Mouse (Mus musculus) ovary, postnatal 10 days (tissue): Measurements from ENCODE around the gene Noto.
"Not testable (repeated sequence)": the region's sequence is repeated elsewhere in the genome, so short reads cannot be mapped to it uniquely, and the experiment has no call there.

ENCODE experiments used
- DNase-seq: peaks from one replicate; pipeline ENCODE4 v3.0.0; 2022; ENCODE audit warnings: low spot score

Noto gene

DNA sequence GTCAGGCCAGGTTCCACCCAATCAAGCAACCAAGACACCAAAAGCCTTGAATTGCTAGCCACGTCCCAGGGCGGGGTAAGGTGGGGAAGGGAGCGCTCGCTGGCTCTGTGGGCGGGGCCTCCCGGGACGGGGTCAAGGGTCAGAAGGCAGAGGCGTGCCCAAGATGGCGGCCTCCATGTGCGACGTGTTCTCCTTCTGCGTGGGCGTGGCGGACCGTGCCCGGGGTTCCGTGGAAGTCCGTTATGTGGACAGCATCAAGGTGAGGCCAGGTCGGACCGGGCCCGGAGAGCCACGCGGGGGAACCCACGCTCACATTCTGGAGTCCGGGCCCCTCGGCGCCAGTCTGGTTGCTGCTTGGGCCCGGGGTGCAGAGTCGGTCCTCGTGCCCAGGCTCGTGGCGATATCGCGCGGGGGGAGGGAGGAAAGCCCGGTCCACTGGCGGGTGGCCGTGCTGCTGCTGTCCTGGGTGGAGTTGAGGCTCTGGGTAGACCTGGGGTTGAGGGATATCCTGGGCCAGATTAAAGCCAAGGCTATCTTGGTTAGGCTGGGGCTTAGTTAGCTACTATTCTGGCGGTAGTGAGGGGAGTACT lies 8.3 kb downstream of the Noto start, which contains the start of gene Smyd5:
Gene Smyd5 (plus strand): TSS at position 148 of the 590 bp plus-strand sequence.
- peak; percentile 67 for DNase-seq

DNA sequence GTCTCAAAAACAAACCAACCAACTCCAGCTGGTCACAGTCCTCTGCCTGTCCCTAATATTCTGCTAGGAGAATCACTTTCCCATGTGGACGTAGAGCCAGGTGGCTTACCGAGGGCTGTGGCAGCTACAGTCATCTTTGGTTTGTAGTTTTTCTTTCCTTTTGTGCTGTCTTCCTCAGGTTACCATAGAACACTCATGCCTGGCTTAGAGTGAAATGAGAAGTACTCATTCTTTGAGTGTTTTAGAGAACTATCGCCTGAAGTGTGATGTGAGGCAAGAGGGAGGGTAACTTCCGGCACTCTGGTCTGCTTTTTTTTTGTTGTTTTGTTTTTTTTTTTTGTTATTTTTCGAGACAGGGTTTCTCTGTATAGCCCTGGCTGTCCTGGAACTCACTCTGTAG lies 10.2 kb downstream of the Noto start:
- no peak for DNase-seq

DNA sequence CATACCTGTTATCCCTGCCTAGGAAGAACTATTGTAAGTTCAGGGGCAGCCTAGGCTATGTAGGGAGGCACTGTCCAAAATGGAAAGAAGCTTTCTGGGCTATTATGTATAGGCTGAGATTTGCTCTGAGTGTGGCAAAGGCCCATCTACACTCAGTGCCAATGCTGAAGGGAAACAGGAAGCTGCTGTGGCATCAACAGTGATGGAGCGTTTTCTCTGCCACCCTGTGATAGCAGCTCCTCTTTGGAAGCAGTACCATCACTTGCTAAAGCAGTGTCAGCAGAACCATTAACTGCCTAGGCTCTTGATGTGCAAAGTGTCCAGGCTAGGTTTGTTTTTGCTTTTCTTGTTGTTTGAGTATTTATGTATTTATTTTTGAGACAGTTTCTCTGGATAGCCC lies 12.5 kb downstream of the Noto start:
- no peak for DNase-seq

DNA sequence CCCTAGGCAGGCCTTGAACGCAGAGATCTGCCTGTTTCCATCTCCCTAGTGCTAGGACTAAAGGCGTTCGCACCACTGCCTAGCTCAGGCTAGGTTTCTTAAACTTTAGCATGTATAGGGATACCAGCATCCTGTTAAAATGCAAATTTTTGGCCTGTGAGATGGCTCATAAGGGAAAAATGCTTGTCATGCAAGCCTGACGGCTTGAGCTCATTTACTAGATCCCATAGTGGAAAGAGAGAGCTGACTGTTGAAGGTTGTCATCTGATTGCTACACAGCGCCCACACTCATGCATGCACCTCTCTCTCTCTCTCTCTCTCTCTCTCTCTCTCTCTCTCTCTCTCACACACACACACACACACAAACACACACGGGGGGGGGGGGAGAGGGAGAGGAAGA lies 12.9 kb downstream of the Noto start:
- no peak for DNase-seq

DNA sequence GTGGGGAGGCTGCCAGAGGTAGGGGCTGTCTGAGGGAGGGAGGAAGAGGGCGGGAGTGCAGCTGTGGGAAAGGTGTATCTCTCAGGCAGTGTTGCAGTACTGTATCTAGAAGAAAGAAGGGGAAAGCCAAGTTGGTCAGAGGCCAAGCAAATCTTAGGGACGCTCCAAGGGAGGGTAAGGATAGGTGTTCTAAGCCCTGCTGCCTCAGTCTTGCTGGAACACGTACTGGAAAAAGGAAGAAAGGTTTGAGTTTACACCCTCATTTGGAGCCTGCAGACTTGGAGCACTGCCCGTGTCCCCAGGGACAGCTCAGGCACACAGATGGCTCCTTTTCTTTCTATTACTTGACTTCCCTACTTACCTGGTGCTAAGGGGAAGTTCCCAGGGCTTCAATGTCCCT lies 17.5 kb downstream of the Noto start:
- no peak for DNase-seq

DNA sequence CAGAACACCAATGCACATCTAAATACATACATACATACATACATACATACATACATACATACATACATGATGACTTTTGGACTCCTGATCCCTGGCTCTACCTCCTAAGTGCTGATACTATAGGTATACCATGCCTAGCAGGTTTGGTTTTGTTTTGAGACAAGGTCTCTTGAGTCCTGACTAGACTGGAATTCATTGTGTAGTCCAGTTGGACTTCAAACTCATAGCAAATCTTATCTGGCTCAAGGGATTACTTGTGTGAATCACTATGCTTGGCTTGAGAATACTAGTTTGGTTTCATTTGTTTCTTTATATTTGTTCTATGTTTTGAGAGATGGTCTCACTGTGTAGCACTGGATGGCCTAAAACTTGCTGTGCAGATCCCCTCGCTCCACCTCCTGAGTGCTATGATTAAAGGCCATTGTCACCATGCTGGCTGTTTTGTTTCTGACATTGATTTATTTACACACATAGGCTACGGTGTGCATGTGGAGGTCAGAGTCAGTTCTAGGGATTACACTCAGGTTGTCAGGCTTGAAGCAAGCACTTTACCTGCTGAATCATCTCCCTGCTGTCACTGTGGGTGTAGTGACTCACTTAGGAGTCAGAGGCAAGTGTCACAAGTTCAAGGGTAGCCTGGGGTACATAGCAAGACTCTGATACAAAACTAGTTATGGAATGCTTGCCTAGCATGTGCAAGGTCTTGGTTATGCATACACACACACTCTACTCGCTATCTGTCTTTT lies 20.0 kb downstream of the Noto start:
- DNase-seq: no peak

DNA sequence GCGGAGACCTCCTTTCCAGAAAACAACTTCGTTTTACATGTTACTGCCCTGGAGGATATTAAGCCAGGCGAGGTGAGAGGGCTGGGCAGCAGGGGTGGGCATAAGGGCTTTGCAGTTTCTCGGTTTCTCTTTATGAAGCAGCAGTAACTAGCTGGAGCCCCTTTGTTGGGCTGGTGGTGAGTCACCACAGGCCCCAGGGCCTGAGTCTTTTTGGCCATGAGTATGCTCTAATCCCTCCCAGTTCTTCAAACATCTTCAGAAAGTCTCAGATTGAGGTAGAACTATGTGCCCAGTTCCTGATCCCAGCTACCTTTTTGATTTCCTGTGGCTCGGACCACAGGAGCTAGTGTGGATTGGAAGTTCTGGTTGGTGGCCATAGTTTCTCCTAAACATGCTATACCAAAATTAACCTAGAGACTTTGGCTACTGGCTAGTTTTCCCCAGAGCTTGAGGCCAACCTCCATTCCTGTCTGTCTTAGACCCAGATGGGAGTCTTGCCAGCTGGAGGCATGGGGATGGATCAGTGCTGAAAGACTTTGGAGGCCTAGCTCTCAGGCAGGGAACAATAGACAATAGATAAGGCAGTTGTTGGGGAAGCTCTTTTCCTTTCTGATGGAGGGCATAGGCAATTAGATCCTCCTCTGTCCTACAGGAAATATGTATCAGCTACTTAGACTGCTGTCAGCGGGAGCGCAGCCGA lies 20.7 kb downstream of the Noto start:
- DNase-seq: no peak

DNA sequence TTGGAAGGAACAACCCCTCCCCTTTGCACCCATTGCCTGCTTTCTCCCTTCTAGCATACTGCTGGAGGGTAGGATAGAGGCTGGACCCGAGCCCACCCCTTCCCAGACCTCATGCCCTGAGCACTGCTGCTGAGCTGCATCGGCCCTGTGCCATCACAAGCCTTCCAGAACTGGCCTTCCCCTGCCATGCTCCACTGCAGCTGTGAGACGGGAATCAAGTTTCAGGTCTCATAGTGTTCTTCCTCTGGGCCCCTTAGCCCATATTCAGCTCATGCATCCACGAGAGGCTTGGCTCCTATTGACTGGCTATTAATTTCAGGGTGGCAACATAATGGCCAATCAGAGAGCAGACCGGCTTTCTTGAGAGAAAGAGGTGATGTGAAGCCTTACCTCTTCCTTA lies 21.6 kb downstream of the Noto start:
- no peak for DNase-seq

DNA sequence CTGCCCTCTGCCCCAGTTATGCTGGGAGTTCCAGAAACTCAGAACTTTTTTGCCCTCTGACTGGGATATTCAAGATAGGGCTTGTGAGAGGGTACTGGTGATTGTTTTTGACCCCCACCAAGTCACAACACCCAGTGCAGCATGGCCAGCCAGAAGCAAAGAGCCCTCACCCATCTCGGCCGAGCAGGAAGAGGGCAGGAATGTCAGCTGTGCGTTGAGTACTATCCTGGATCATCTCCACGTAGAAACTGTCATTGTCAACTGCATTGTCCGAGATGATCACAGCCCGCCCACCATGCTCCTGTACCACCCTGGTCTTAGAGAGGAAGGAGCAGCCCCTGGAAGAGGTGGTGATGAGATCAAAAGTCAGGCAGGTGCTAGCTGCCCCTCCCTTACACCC lies 23.7 kb downstream of the Noto start:
- no peak for DNase-seq

DNA sequence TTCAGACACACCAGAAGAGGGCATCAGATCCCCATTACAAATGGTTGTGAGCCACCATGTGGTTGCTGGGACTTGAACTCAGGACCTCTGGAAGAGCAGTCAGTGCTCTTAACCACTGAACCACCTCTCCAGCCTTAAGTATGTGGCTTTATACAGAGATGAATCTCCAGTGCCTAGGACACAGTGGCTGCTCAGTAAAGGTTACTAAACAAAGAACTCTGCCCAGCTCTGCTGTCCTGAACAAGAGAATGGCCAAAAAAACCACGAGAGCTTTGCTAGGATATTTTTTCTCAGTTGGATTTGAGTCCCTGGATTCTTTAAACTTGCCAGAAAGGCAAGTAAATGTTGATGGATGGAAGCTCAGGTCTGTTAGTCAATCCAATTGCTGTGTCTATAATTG lies 26.5 kb downstream of the Noto start:
- DNase-seq: not testable (repeated sequence)

DNA sequence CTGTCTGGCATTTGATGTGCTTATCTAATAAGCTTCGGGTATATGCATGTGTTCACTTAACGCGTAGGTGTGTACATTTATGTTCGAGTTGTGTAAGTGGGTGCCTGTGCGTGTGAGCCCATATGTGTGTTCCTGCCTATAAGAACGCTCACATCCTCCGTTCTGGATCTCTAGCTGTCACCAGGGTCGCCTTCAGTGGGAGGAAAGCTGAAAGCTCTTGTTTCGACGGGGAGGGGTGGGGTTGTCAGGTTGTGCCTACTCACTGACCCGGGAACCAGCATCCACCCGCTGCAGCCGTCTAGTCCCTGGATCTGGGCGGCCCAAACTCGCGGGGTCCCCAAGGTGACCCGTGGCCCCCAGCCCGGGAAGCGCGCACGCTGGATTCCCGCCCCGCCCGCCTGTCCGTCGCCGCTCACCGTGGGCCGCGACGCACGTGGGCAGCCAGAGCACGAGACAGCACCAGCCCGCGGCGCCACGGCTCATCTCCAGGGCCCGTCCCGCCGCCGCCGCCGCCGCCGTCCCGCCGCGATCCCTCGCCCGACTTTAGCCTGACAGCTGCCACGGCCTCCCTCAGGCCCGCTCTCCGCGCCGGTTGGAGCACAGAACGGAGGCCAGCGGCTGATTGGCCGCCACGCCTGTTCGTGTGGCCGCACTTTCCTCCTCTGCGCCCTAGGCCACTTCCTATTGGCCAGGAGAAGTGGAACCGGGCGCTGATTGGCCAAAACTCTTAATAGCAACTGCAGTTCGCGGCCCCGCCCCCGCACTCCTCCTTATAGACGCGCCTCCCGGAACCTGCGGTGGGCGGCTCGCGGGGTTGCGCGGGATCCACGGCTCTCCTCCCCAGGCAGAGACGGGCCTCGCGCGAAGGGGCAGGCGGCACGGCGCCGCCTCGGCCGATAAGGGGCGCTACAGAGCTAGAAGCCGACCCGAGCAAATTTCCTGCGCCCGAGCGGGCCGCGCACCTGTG lies 27.3 kb downstream of the Noto start, which contains the start of gene Cct7:
Gene Cct7 (plus strand): TSS at position 818 of the 967 bp plus-strand sequence.
- peak; percentile 97 for DNase-seq

DNA sequence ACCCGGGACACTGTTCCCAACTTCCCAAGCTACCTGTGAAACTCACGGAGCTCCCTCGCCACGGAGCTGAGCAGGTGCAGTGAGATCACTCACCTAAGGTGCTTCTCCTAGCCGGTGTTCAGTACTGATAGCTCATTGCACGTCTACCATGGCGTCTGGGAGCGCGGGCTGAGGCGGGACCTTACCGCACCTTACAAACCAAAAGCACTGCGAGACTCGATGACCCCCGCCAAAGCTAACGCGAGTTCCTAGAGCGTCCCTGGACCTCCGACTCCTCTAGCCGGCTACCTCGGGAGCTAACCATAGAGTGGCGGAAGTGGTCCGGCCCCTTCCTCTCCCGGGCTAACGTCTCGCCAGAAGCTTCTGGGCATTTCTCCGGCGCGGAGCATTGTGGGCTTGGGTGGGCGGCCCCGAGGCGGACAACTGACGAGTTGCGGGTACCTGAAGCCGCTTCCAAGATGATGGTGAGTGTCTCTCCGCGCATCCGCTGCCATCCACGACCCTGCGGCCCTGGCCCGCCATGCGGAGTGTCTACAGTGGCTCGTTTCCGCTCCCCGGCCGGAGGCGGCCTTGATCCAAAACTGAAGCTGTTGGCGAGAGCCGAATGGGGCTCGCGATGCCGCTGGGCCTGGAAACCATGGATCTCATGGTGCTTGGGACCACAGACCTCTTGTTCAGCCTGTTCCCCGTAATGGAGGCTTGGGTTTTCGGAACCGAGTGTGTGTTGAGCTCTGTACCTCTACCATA lies 28.2 kb downstream of the Noto start, which contains the start of gene Pradc1:
Gene Pradc1 (minus strand): TSS at position 307 of the 747 bp plus-strand sequence.
- DNase-seq: peak; percentile 84

DNA sequence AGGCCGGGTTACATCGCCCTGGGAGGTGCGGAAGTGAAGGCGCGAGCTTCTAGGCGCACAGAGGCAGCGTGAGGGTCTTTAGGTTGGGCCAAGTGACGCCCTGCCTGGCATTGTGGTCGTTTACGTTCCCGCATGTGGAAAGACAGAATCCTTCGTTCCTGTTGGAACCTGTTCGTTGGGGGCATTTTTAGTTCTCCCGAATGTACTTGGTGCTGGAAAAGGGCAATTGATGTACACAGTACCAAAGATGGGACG lies 28.7 kb downstream of the Noto start:
- no peak for DNase-seq

DNA sequence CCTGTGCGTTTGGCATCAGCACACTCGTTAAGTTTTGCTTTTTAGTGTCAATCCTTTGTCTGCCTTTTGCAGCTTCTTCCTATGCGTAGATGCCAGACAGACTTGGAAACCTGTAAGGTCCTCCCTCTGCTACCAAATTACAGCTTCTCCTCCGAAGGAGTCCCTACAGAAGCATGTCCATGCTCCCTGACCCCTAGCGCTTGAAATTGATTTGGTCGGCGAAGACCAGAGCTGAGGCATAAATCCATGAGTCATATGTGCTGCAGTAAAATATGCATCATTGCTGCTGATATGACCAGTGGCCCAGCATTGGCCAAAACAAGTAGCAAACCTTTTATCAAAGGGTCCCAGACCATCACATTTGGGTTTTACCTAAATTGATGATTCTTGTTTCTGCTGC lies 29.1 kb downstream of the Noto start:
- DNase-seq: no peak

DNA sequence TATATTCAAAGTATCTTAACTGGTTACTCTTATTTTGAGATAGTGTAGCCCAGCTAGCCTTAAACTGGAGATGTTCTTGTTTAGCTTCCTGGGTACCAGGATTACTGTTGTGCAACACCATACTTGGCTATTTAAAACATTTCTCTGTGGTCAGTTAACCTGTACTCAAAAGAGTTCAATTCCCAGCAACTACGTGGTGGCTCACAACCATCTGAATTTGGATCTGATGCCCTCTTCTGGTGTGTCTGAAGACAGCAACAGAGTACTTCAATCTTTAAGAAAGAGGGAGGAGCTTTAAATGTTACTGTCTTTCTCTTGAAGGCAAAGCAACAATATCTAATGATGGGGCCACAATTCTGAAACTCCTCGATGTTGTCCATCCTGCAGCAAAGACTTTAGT lies 35.9 kb downstream of the Noto start:
- no peak for DNase-seq

DNA sequence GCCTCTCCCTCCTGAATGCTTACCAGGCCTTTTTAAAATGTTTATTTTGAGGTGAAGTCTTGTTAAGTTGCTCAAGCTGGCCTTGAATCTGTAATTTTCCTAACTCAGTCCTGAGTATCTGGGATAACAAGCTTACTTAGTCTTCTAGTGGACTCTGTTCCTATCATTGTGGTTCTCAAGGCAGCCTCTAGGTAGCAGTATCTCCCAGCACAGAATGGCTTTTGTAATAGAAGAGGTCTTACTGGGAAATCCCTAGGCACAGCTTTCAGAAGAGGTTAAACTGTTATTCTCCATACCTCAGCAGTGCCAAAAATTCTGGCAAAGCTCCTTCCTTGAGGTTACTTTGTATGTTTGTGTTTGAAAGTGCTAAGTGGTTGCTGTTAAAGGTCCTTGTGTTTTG lies 41.7 kb downstream of the Noto start:
- DNase-seq: no peak

DNA sequence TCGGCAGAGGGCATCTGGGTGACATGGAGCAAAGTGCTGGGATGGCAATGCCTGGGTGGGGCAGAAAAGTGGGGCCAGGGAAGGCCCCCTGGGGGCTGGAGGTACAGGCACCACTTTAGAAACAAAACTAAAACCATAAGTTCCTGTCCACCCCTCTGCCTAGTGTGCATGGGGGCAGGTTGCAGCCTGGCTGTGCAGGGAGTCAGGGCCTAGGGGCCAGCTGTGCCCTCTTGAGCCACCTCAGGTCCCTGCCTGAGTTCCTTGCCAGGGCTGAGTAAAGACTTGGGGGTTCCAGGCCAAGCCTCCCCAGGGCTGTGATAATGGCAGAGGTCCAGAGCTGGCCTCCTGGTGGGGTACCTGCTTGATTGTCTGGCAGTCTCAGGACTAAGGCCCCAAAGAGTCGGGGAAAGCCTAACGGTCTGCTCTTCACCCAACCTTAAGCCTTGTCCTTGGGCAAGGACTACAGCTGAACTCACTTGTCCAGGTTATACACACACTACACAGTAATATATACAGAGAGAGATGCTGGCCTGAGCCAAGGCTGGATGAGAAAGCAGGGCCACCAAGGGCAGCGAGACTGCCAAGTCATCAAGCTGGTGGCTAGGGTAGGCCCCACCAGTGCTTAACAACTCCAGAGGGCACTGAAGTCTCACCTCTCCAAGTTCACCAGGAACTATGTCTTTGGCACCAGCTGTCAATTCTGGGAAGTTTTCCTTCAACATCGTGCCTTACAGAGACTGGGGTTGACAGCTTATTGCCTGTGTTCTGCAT lies 46.2 kb downstream of the Noto start:
- DNase-seq: no peak

DNA sequence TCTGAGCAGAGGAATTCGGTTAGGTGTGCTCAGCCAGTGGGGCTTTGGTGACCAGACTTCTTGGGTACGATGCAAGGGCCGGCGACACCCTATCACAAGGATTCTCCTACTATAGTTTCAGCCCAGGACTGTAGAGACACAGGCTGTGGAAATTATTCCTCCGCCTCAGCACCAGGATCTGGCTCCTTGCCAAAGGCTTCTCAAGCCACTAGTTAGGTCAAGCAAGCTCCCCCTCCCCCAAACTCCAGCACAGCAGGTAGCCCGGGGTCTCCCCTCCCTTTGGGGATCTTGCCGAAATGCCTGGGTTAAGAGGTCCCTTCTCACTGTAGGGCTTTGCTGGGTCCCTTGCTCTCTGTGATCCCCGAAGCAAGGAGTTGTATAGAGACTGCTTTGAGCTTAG lies 48.3 kb downstream of the Noto start:
- no peak for DNase-seq

DNA sequence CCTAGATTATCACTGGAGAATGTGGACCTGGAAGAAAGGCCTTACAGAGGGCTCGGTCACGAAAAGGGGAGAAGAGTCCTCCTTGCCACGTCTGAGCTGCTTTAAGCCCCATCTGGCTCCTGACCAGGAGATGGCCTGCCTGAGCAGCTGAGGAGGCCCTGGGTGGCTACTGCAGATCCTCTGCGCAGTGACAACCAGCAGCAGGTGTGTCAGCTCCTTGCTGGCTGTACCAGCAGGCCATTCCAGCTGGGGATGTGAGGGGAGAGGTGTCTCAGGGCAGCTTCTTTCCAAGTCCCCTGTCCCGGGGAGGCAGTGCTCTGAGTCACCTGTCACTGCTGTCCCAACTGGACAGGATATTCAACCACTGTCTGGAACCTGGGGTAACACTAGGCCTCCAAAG lies 48.9 kb downstream of the Noto start:
- no peak for DNase-seq

DNA sequence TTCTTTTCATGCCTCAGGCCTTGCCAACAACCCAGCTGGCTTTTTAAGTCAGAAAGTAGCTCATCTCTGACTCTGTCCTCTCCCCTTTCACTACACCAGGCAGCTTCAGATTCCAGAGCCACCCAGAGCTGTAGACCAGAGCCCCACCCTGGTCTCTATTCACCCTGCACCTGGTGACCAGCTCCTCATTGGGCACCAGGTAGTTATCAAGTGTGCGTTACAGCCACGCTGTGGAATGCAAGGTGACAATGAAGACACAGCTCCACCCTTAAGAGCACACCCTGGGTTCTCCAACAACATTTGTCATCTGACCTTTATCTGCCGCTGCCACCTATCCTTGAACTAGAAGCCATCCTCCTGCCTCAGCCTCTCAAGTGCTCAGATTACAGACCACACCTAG lies 51.9 kb downstream of the Noto start:
- DNase-seq: no peak
